Mouse (Mus musculus) stomach, embryonic 14.5 days (tissue): ENCODE data around the gene Pdzrn3. TPM values are rescaled to one million over a fixed set of nuclear protein-coding genes. Genes with fewer than 3 reads are reported as not detected.

Experiments
- ATAC-seq: fragments of 200-750 bp; cut with Nextera tagmentation; 2 replicates; pipeline ENCODE4 v1.8.0; 2017; ENCODE audit warnings: low read depth, moderate TSS enrichment; ENCODE audit not compliant: insufficient number of reproducible peaks, insufficient read depth, low FRiP score
- H3K27ac ChIP-seq: fragments of 300-500 bp; sonication (generic); 2 replicates; pipeline ENCODE4 v1.5.1; 2014; ENCODE audit warnings: mild to moderate bottlenecking, low read length, moderate library complexity, mixed read lengths
- H3K27me3 ChIP-seq: fragments of 300-500 bp; sonication (generic); 2 replicates; pipeline ENCODE4 v1.6.1; 2014; ENCODE audit warnings: low read length, control low read depth, mixed read lengths; ENCODE audit not compliant: control insufficient read depth, insufficient read depth
- H3K36me3 ChIP-seq: fragments of 300-500 bp; sonication (generic); 2 replicates; pipeline ENCODE4 v1.6.1; 2014; ENCODE audit warnings: mild to moderate bottlenecking, control low read depth, low read length, moderate library complexity, mixed read lengths; ENCODE audit not compliant: control insufficient read depth, insufficient read depth
- H3K4me1 ChIP-seq: fragments of 300-500 bp; sonication (generic); 2 replicates; pipeline ENCODE4 v1.6.1; 2014; ENCODE audit warnings: low read length, control low read depth, mixed read lengths; ENCODE audit not compliant: control insufficient read depth, insufficient read depth
- H3K4me2 ChIP-seq: fragments of 300-500 bp; sonication (generic); replicated peaks from 2 replicates; pipeline ENCODE4 v1.6.1; 2014; ENCODE audit warnings: low read depth, low read length, control low read depth
- H3K4me3 ChIP-seq: fragments of 300-500 bp; sonication (generic); 2 replicates; pipeline ENCODE4 v1.5.1; 2014; ENCODE audit warnings: low read depth, low read length, control low read depth
- H3K9ac ChIP-seq: fragments of 300-500 bp; sonication (generic); replicated peaks from 2 replicates; pipeline ENCODE4 v1.6.1; 2014; ENCODE audit warnings: low read depth, mild to moderate bottlenecking, control low read depth, low read length, moderate library complexity, mixed read lengths
- H3K9me3 ChIP-seq: fragments of 300-500 bp; sonication (generic); 2 replicates; pipeline ENCODE4 v1.6.1; 2016; ENCODE audit warnings: low read depth, low read length, control low read depth; ENCODE audit not compliant: control insufficient read depth
- WGBS: fragments of 180-500 bp; shearing (Covaris S2); extraction: QIAGEN DNeasy Blood & Tissue Kit; methylation state at CpG from one replicate; pipeline ENCODE4 v1.1.7; 2014; 5-methylcytosine and 5-hydroxymethylcytosine counted together
- polyA plus RNA-seq: library from polyadenylated mRNA; unstranded; fragments of >200 nt; fragmentation: Nextera tagmentation; extraction: Ambion mirVana; gene quantifications from 2 replicates; pipeline ENCODE4 v1.2.1, GENCODE M21; 2014

Gene Pdzrn3
- polyA plus RNA-seq, 1 experiment from 2014 or later: 18.3 TPM

DNA sequence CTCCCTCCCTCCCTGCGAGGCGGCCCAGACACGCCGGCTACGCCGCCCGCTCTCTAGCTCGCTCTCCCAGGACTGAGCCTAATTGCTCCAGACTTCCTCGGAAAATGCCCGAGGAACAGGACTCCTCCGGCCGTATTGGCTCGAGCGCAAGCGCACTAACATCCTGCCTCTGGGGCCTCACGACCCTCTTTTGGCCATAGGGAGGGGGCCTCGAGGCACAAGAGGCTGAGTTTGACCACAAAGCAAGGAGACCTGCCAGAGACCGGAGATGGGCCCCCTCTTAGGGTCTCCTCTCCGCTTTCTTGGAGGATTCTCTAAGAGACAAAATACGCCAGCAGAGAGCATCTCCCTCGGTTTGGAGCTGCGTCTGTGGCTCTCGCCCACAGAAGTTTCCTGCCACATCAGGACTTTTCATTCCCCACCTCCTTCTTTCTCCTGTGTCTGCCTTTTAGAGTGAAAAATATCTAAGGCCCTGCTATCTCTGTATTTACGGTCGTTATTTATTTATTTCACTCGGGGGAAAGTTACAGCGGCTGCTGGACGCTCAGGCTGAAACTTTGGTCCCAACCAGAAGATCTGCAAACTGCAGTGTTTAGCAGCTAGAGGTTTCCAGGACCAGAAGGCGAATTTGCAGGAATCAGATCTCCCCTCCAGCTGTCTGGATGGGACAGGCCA, 375 bp upstream of the Pdzrn3 start:
- Histone ChIP-seq H3K4me3 (peak overlapping the region; percentile 75), H3K4me2 (peak overlapping the region; percentile 83), H3K9me3 (no peaks in the 10 kb centered on the region), H3K27ac (peak overlapping the region; percentile 96), H3K9ac (peak overlapping the region; percentile 81), H3K4me1 (peaks cover 18% of the 10 kb centered on the region), H3K27me3 (no peaks in the 10 kb centered on the region), H3K36me3 (no peaks in the 10 kb centered on the region)
- peak; percentile 83 for ATAC-seq
- under 1% methylated on average over 27 of the region's 29 CpGs for WGBS

GRCm38 (mm10) chr6:101376511-101377166, 1.1 kb downstream of the Pdzrn3 start:
- 3% methylated on average over 10 of the region's 10 CpGs for WGBS
- Histone ChIP-seq H3K36me3 (no peaks in the 10 kb centered on the region), H3K9me3 (no peaks in the 10 kb centered on the region), H3K27me3 (no peaks in the 10 kb centered on the region), H3K4me3 (peak overlapping the region; percentile 75), H3K4me1 (peaks cover 26% of the 10 kb centered on the region), H3K9ac (peak overlapping the region; percentile 81), H3K27ac (peak overlapping the region; percentile 96), H3K4me2 (peak overlapping the region; percentile 83)
- no peak for ATAC-seq

- H3K27ac ChIP-seq: peak overlapping the region; percentile 96
- H3K4me2 ChIP-seq: peak overlapping the region; percentile 83
- H3K4me3 ChIP-seq: peak overlapping the region; percentile 75
- H3K36me3 ChIP-seq: no peaks in the 10 kb centered on the region
- ATAC-seq: no peak
- peaks cover 26% of the 10 kb centered on the region for H3K4me1 ChIP-seq
- WGBS: 16% methylated on average over 10 of the region's 10 CpGs
- no peaks in the 10 kb centered on the region for H3K9me3 ChIP-seq
- peak overlapping the region; percentile 81; the same call in 1 of the 2 replicates for H3K9ac ChIP-seq
- H3K27me3 ChIP-seq: no peaks in the 10 kb centered on the region
These were observed 1.6 kb downstream of the Pdzrn3 start for GRCm38 (mm10) chr6:101376049-101376448.

DNA sequence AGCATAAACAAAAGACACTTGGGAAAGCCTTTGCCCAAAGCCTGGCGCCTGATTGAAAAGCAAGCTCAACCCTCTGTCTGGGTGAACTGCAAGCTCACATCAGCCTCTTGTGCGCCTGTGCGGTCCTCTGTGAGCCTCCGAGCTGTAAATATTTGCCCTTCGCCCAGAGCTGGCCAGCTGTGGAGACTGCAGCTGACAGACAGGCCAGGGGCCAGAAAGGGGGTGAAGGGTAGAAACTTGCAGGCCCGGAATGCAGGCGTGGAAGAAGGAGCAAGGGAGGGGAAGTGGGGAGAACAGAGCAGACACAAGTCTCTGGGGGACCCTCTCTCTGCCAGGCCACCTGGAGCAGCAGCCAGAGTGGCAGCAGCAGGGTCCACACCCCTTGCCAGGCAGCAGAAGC, 3.0 kb downstream of the Pdzrn3 start:
- Histone ChIP-seq H3K4me1 (peaks cover 26% of the 10 kb centered on the region), H3K27me3 (no peaks in the 10 kb centered on the region), H3K36me3 (no peaks in the 10 kb centered on the region), H3K9me3 (no peaks in the 10 kb centered on the region), H3K4me2 (peak overlapping the region; percentile 60), H3K27ac (peak overlapping the region; percentile 94), H3K4me3 (peak overlapping the region; percentile 35), H3K9ac (peak overlapping the region; percentile 34; the same call in 1 of the 2 replicates)
- WGBS: under 1% methylated on average over 7 of the region's 7 CpGs
- peak; percentile 68 for ATAC-seq

DNA sequence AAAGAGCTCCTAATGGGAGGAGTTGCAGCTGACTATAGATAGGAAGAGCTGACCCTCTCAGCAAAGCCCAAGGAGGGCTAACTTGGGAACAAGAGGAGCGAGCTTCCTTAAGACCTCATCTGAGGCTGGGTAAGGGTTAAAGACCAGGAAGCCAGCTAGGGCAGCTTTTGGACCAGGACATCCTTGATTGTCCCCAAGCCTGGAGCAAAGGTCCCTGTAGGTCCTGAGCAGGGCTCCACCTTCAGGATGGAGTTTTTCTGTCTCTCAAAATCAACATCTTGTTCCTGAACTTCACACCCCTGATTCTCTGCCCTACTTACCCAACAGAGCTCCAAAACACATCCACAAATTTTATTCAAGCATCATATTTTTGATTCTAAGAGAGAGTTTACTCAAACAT, 3.5 kb downstream of the Pdzrn3 start:
- peak overlapping the region; percentile 94 for H3K27ac ChIP-seq

GRCm38 (mm10) chr6:101372982-101373381, 4.7 kb downstream of the Pdzrn3 start:
- peaks cover 34% of the 10 kb centered on the region for H3K4me1 ChIP-seq
- ATAC-seq: no peak
- 71% methylated on average over 5 of the region's 5 CpGs for WGBS
- no peak overlapping the region for H3K4me3 ChIP-seq
- H3K4me2 ChIP-seq: peak overlapping the region; percentile 60
- H3K36me3 ChIP-seq: no peaks in the 10 kb centered on the region
- no peaks in the 10 kb centered on the region for H3K9me3 ChIP-seq
- peak overlapping the region; percentile 52 for H3K27ac ChIP-seq
- no peak overlapping the region for H3K9ac ChIP-seq
- no peaks in the 10 kb centered on the region for H3K27me3 ChIP-seq

More for the DNA sequence above, 3.5 kb downstream of the Pdzrn3 start:
- peak overlapping the region; percentile 35; the same call in 1 of the 2 replicates for H3K4me3 ChIP-seq
- H3K27me3 ChIP-seq: no peaks in the 10 kb centered on the region
- H3K36me3 ChIP-seq: no peaks in the 10 kb centered on the region
- H3K9me3 ChIP-seq: no peaks in the 10 kb centered on the region
- ATAC-seq: no peak
- 36% methylated on average over 1 of the region's 1 CpGs for WGBS
- peak overlapping the region; percentile 60 for H3K4me2 ChIP-seq
- peak overlapping the region; percentile 34; the same call in 1 of the 2 replicates for H3K9ac ChIP-seq
- peaks cover 30% of the 10 kb centered on the region for H3K4me1 ChIP-seq

GRCm38 (mm10) chr6:101366809-101367602, 10.7 kb downstream of the Pdzrn3 start:
- peaks cover 35% of the 10 kb centered on the region for H3K4me1 ChIP-seq
- H3K27me3 ChIP-seq: no peaks in the 10 kb centered on the region
- H3K4me3 ChIP-seq: no peak overlapping the region
- no peak for ATAC-seq
- H3K9ac ChIP-seq: no peak overlapping the region
- H3K36me3 ChIP-seq: no peaks in the 10 kb centered on the region
- no peak overlapping the region for H3K4me2 ChIP-seq
- no peak overlapping the region for H3K27ac ChIP-seq
- no peaks in the 10 kb centered on the region for H3K9me3 ChIP-seq
- WGBS: 66% methylated on average over 9 of the region's 9 CpGs

GRCm38 (mm10) chr6:101365795-101366194, 11.9 kb downstream of the Pdzrn3 start:
- no peak overlapping the region for H3K4me2 ChIP-seq
- H3K36me3 ChIP-seq: no peaks in the 10 kb centered on the region
- no peak overlapping the region for H3K27ac ChIP-seq
- peaks cover 35% of the 10 kb centered on the region for H3K4me1 ChIP-seq
- 60% methylated on average over 6 of the region's 6 CpGs for WGBS
- H3K27me3 ChIP-seq: no peaks in the 10 kb centered on the region
- no peak overlapping the region for H3K4me3 ChIP-seq
- ATAC-seq: no peak
- H3K9me3 ChIP-seq: no peaks in the 10 kb centered on the region
- no peak overlapping the region for H3K9ac ChIP-seq
